Mouse (Mus musculus): Measurements from ENCODE around the gene Tsc22d3.
"Not testable (repeated sequence)": the region's sequence is repeated elsewhere in the genome, so short reads cannot be mapped to it uniquely, and the experiment has no call there.

Tsc22d3 gene

DNA sequence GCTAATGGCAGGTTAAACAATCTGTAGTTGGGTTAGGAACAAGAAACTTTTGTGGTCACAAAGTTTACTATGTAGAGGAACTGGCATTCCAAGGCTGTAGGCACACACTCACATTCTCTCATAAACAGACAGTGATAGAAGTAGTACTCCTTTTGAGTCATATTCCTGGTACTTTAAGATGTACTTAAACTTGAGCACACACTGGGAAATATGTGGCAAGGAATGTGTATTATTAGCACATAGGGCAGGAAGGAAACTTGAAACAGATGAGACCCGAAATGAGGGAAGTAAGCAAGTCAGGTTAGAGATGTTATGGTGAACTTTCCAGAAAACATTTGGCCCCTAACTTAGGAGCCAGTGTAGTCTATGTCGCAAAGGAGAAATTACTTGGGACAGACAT lies 34.7 kb downstream of the Tsc22d3 start:
- no peak for DNase-seq (ENCODE audit: low spot score)

DNA sequence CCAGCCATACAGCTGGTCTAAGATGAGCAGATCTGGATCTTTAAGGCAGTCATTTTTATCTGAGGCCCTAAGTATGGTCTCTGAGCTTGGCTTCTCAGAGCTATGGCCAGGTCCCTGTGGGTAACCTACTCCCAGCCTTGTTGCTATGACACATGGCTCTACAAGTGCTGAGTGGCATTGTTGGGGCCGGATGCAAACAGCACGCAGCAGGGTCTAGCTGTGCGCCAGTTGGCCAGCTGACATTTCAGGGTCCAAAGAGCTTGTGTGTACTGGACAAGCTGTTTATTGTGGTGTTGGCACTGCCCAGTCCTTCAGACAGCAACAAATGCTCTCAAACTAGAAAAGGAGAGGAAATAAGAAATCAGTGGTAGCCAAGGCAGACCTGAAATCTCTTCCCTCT lies 35.2 kb downstream of the Tsc22d3 start:
- DNase-seq (ENCODE audit: low spot score) = no peak

DNA sequence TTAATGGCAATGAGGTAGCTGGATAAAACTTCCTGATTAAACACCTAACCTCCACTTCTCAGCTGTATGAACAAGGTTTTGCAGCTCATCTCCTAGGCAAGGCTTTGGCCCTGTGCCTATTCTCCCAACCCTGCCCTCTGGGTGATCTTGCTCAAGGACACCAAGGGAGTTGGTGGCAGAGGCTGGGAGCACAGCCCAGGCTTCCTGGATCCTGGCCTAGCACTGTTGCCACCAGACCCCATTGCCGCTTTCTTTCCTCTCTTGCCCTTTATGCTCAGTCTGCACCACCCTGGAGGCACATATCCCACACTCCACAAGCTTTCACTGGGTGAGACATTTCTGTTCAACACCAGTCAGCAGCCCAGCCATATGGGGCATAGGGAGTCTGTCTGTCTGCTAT lies 35.7 kb downstream of the Tsc22d3 start:
- no peak for DNase-seq (ENCODE audit: low spot score)

DNA sequence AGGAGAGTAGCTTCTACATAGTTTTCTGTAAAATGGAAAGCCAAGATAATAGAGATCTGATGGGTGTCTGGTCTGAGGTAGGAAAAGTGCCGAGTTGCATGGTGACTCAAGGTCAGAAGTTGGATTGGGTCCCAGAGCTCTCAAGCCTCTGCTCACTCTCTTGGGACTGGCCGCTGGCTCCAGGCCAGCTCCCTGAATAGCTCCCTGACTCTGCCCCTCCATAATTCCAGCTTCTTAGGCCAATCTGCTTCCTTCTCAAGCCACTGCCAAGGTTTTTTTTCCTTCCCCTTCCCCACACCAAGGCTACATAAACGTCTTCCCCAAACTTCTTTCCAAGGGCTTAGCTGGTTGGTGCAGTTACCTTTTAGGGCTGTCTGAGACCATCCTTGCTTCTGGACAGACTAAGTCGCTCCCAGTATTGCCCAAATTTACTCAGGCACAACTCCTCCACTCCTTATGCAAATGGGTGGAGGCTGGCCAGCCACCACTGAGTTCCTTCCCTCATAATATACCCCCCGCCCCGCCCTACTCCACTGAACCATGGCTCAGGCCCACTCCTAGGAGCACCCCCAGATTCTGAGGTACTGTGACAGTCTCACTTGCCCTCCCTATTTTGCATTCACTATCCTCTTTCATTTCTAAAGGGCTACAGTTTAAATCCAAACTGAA lies 42.1 kb downstream of the Tsc22d3 start:
- DNase-seq (ENCODE audit: low spot score) = no peak

DNA sequence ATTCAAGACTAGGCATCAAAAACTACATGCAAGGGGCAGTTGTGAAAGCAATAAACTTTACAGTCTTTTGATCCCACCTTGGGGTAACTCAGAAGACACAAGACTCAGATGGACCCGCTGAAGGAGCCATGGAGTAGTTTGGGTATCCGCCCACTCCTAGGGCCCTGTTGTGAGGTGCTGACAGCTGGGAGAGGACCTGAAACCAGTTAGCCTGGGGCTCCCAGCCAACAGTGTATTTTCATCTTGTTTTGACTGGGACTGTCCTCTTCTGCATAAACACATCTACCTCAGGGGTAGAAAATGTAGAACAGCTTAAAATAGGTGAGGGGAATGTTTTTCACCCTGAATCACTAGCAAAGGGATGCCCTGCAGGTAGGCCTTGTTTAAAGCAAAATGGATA lies 44.5 kb downstream of the Tsc22d3 start:
- no peak for DNase-seq (ENCODE audit: low spot score)

DNA sequence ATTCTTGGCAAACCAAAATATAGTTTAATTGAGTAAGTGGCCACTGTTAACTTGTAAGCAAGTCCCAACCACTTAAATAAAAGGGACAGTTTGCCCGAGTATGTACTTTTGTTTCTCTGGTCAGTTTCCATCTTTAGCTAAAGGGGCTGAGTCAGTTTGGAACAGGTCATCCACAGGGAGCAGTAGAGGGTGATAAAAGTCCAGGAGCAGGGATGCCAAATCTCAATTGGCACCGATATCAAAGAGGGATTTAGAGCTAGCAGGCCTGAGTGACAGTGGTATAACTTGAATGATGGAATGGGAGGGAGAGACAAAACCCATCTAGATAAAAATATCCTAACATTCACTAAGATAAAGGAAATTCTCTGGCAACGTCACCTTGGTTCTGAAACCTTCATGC lies 45.0 kb downstream of the Tsc22d3 start:
- no peak for DNase-seq (ENCODE audit: low spot score)

DNA sequence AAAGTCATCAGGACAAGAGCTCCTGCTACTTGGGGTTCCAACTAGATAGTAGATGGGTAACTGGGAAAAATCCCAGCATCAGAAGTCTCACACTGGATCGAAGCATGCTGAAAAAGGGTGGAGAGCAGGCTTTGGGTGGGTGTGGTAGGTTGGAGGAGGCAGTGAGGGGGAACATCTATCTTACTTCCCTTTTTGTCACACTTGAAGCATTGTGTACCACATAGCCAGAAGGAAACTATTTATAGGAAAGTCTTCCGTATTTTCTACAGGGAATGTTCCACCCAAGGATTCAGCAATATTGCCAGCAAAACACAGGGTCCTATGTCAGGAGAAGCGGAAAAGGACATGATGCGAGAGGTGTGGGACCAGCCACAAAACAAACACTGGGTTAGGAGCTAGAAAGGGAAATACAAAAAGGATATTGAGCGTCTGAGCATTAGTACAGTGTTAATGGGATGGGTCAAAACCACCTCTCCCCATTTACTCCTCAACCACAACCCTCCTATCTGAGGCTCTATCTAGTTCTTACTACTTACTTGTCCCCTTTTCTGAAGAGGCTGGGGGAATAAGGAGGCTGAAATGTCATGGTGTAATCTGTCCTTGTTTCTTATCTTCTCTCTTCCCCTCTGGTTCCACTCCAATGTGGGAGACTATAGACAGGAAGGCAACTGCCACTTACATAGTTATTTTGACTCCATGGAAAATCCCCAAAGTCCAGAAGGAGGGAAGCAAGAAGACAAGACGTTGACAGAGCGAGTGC lies 52.6 kb downstream of the Tsc22d3 start:
- no peak for DNase-seq (ENCODE audit: low spot score)

DNA sequence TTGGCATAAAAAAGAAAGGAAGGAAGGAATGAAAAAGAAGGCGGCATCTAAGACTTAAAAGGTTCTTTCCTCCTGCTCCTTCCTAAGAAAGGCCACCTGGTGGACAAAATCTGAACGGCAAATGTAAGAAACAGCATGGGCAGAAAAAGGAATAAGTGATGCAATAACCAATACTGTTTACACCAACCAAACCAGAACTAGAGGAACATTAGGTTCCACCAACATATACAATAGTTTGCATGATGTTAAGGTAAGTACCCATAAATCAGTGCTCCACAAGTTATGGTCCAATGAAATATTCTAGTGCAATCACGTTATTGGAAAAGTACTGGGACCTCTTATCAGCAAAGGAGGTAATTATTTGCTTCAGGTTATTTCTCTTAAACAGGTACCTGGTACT lies 55.7 kb downstream of the Tsc22d3 start:
- no peak for DNase-seq (ENCODE audit: low spot score)

DNA sequence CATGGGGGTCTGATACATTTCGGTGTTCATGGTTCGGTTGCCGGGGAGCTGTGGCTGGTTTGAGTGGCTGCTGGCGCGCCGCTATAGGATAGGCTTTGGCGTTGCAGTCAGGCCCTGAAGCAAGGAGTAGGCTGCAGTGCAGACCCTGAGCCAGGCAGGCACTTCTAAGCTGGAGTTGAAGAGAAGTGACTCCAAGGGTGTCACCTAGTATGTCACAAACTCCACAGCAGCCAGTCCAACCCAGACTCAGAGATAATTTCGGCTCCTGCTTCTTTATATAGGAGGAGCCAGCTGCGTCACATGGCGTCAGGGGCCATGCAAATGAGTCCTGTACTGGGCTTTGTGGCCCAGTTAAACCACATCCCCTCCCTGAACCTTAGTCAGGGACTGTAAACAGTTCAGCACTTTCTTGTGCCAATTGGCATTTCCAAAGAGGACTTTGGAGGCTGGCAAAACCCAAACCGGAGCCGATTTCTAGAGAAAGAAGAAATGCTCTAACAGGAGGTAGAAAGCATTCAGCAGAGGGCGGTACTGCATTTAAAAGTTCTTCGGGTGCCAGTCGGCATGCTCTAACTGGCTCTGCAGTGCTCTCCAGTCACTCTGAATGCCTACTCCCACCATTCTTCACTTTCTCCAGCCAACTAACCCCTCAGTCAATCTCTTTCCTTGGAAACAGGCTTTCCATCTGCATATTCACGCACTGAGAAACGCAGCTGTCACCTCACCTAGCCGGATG lies 57.4 kb downstream of the Tsc22d3 start:
- peak; percentile 73 for DNase-seq (ENCODE audit: low spot score)

DNA sequence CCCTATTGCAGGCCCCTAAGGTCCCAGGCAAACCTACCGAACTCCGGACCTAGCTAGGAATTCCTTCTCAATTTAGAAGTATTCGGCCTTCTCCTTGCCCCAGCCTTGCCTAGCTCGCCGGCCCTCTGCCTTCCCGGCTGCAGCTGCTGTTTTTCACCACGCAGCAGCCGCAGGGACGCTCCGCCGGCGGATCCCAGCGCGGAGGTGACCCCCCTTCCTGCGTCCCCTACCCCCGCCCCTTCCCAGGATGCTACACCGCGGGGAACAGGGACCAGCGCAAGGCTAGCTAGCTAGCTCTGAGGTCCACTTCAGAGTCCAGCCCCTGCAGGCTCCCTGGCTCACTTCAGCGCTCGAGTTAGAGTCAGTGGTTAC lies 58.0 kb downstream of the Tsc22d3 start:
- no peak for DNase-seq (ENCODE audit: low spot score)

DNA sequence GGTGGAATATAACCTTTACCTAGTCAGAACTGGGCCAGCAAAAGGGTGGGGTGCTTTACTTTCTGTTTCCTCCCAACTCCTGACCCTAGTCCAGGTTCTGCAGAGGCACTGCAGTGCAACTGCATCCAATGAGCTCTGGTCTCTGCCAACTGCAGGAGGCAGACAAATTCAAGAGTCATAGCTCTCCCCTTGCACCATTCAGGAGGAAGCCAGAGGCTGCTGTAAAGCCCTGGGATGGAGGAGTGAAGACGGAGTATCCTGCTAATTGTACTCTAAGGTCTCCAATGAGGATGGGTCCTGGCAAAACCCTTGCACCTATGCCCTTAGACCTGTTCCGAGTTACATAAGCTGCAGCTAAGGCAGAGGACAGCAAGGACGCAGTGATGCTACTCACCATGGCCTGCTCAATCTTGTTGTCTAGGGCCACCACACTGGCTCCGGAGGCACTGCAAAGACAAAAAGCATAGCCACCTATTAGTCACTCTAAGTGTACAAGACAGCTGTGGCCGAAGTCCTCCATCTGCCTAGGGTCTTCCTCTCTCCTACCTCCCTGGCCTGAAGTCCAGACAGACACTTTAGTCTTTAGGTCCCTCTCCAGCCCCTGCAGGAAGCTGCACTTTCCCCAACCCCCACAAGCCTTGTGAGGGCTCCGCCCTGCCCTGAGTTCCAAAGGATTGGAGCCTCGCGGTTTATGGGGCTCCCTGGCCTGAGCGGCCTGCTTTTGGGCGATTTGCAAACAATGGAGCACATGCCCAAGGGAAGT lies 58.6 kb downstream of the Tsc22d3 start:
- DNase-seq (ENCODE audit: low spot score) = peak; percentile 17

DNA sequence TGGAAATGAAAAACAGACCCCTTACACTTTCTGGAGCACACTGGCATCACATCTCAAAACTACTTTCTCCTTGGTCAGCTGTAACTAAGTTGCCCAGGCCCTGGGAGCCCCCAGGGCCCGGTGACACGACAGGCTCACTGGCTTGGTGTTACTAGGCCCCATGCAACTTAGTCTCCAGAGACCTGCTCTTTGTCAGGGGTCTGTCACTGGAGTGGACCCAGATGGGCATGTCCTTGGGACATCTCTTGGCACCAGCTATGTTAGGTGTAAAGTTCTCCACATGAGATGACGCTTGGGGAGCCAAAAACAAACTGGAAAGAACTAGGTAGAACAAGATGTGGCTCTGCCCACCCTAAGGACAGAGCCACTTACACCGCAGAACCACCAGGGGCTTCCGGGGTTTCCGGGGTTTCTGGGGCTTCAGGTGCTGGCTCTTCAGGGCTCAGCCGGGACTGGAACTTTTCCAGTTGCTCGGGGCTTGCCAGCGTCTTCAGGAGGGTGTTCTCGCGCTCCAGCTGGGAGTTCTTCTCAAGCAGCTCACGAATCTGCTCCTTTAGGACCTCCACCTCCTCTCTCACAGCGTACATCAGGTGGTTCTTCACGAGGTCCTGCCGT lies 59.9 kb downstream of the Tsc22d3 start:
- no peak for DNase-seq (ENCODE audit: low spot score)

DNA sequence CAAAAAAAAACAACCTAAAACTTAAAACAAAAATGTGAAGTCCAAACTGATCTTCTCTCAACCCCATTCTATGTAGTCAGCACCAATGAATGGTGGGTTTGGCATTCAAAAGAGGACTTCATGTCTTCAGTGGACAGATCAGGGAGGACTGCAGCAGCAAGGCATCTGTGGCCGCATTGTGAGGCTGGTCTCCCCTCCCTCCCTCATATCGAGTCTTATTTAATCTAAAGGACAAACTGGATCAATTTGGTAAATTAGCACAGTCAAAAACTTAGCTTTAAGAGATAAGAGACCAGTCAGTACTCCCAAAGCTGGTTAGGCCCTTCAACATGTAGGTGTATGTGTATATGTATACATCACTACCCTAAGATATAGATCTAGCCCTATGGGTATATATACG lies 60.6 kb downstream of the Tsc22d3 start:
- DNase-seq (ENCODE audit: low spot score) = not testable (repeated sequence)

DNA sequence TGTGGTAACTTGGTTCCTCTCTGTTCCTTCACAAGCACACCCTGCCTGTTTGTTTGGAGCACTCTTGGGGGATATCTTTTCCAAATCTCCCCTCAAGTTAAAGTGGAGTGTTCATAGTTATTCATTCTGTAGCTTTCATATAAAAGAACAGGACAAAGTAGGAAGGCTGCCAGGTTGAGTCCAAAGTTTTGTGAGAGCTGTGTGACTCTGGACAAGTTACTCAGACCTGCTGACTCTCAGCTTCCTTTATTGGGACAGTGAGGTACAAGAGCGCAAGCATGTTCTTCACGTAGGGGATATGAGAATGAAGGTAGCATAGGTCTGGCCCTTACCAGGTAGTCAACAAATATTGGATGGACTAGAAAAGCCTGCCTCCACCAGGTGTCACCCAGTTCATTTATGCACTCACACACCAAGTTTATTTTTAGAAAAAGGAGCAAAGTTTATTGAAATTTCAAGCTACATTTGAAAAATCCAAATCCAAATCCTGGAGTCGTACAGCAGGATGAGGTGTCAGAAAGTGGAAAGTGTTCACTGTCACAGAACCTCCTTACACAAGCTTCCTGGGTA lies 61.3 kb downstream of the Tsc22d3 start:
- DNase-seq (ENCODE audit: low spot score) = no peak

DNA sequence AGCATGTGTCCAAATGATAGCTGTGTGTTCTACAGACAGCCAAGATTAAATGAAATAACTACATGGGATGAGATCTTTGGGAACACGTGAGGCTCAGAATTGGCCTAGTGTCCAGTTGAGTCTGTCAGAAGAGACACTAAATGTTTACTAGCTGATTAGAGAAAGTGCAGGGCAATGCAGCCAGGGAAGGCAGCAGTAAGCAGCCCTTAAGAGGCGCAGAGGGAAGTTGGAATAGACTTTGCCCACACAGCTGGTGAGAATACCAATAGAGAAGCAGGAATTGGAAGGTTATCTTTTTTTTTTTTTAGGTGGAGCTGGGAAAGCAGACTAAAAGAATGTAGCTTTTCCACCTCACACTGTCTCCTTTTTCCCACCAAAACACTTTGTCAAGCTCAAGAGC lies 61.8 kb downstream of the Tsc22d3 start:
- no peak for DNase-seq (ENCODE audit: low spot score)

DNA sequence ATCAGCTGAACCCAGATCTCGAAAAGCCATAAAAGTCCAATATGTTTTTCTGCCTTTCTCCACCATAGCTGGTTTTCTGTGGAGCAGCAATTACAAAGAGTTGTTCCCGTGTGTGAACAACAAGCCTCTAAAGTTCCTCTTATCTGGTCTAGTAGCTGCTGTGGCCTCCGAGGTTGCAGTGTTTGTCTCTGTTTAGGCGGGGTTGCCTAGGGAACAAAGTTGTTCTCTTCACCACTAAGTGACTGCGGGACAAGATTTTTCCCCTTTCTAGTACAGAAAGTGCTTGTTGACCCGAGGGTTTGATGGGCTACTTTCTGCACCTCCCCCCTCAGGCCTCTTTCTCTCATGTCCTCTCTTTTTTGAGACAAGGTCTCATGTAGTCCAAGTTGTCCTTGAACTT lies 62.8 kb downstream of the Tsc22d3 start:
- DNase-seq (ENCODE audit: low spot score) = peak; percentile 45

DNA sequence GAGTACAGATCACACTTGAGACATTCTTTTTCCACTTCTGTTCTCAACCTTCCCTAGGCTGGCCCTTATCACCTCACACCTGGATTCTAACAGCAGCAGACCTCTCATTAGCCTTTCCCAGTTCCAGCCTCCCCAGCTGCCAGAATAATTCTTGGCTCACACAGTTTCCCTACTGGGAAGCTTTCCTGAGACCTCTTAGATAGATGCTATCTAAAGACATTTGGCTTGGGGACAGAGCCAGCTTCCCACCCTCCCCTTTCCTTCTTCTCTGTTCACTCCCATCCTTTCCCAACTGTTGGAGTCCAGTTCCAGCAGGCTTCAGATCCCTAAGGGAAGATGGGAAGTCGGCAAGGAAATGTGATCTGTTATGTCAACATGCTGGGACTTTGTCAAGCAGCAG lies 65.0 kb downstream of the Tsc22d3 start:
- no peak for DNase-seq (ENCODE audit: low spot score)

DNA sequence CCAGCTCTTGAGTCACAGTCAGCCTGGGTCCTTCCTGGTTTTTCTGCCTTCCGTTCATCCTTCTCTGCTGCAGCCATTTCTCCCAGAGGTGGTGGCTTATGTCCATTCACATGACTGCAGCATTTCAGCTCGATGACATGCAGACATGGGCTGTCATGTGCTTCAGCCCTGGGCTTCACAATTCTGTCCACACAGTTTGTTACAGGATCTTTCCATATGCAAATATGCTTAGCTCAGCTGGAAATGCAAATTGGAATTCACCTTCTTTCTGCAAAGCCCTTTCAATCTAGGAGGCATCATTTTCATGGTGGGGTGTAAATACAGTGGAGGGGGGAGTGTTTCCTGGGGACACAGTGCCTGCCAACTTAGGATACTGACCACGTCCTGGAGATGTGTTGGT lies 66.2 kb downstream of the Tsc22d3 start:
- DNase-seq (ENCODE audit: low spot score) = no peak

DNA sequence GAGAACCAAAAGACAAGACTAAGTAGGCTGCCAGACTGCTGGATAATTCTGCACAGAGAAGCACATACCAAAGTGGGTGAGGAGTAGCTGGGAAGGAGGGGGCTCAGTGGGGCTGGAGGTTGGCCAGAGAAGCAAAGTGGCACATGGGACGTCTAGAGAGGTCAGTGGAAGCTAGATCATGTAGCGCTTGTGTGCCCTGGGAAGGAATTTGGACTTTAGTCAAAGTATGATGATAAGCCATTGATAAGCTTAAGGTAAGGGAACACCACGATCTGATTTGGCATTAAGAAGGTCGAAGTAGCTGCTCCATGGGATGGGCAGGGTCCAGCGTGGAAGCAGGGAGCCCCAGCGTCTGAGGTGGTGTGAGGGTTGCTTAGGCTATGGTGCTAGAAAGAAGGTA lies 68.1 kb downstream of the Tsc22d3 start:
- no peak for DNase-seq (ENCODE audit: low spot score)

DNA sequence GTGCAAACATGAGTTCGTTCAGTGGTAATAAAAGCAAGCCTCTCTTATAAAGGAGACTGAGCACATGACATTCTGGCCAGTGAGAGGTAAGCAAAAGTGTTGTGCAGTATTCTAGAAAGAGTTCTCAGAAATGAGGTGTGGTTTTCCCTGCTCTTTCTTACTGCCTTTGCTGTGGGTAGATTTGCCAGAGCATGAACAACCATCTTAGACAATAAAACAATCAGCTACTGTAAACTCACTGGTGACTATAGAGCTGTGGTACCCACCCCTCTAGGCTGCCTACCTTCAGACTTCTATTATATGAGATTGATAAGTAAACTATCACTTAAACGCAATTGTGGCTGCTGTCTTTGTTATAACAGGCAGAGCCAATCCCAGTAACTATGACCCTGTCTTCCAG lies 69.1 kb downstream of the Tsc22d3 start:
- no peak for DNase-seq (ENCODE audit: low spot score)

DNA sequence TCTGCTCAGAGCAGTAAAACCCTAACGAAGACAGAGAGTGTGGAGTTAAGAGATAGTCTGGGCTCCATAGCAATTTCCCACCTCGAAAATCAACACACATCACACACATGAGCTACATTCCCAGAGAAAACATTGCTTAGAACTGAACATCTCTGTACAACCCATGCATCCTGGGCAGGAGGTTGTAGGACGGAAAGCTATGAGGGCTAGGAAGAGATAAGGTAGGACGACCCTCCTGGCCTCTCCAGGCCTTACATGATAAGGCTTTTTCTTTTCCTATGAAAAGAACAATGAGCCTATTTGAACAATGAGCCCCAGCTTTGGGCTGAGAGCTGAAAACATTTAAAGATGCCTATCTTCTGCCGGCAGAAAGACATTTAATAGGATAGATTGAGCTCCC lies 69.8 kb downstream of the Tsc22d3 start:
- DNase-seq (ENCODE audit: low spot score) = no peak

DNA sequence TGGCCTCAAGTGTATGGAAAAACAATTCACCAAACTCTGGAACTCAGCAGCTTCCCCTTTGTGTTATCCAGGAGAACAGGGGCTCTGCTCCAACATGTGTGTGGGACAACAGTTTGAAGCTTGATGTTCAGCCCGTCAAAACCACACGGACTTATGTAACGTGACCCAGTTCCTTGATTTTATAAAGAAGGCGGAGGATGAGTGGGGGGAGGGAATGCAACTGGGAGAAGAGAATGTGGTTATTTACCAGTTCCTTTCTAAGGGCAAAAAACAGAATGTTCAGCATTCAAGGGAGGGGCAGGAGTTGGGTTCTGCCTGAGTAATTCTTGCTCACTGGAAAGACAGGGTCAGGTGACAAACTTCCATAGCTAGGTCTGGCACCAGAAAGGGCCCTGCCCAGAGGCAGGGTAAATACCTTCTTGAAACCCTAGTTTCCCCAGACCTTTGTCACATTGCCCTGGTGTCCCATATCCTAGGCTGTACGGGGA lies 71.3 kb downstream of the Tsc22d3 start:
- DNase-seq (ENCODE audit: low spot score) = no peak

Measured in spleen, adult 12 weeks (tissue).